Mouse (Mus musculus) liver, embryonic 12.5 days (tissue): Measurements from ENCODE around the gene Klk11. TPM values are rescaled to one million over a fixed set of nuclear protein-coding genes. Genes with fewer than 3 reads are reported as not detected.
A peak's percentile ranks its signal among the peaks of the same experiment; 100 is the strongest.

Source experiments
- ATAC-seq: fragments of 200-750 bp; cut with Nextera tagmentation; 2 replicates; pipeline ENCODE4 v1.8.0; 2017; ENCODE audit warnings: moderate number of reproducible peaks, mild to moderate bottlenecking, moderate library complexity
- H3K27ac ChIP-seq: fragments of 300-500 bp; sonication (generic); 2 replicates; pipeline ENCODE4 v1.5.1; 2016; ENCODE audit warnings: mild to moderate bottlenecking
- H3K27me3 ChIP-seq: fragments of 300-500 bp; sonication (generic); replicated peaks from 2 replicates; pipeline ENCODE4 v1.6.1; 2016; ENCODE audit warnings: mild to moderate bottlenecking, moderate library complexity
- H3K36me3 ChIP-seq: fragments of 300-500 bp; sonication (generic); 2 replicates; pipeline ENCODE4 v1.6.1; 2016; ENCODE audit warnings: mild to moderate bottlenecking, moderate library complexity
- H3K4me1 ChIP-seq: fragments of 300-500 bp; sonication (generic); 2 replicates; pipeline ENCODE4 v1.6.1; 2016
- H3K4me2 ChIP-seq: fragments of 300-500 bp; sonication (generic); 2 replicates; pipeline ENCODE4 v1.6.1; 2016; ENCODE audit warnings: mild to moderate bottlenecking, moderate library complexity
- H3K4me3 ChIP-seq: fragments of 300-500 bp; sonication (generic); 2 replicates; pipeline ENCODE4 v1.5.1; 2016; ENCODE audit warnings: mild to moderate bottlenecking, moderate library complexity
- H3K9ac ChIP-seq: fragments of 300-500 bp; sonication (generic); 2 replicates; pipeline ENCODE4 v1.6.1; 2016; ENCODE audit warnings: mild to moderate bottlenecking, moderate library complexity
- H3K9me3 ChIP-seq: fragments of 300-500 bp; sonication (generic); replicated peaks from 2 replicates; pipeline ENCODE4 v1.6.1; 2016; ENCODE audit warnings: mild to moderate bottlenecking, moderate library complexity
- WGBS: fragments of 180-500 bp; shearing (Covaris S2); methylation state at CpG from one replicate; pipeline ENCODE4 v1.1.7; 2016; ENCODE audit not compliant: insufficient replicate concordance; 5-methylcytosine and 5-hydroxymethylcytosine counted together
- polyA plus RNA-seq: library from polyadenylated mRNA; unstranded; fragments of >200 nt; fragmentation: Nextera tagmentation; extraction: Ambion mirVana; gene quantifications from 2 replicates; pipeline ENCODE4 v1.2.1, GENCODE M21; 2016

The Klk11 gene
- polyA plus RNA-seq, 1 experiment from 2014 or later, result not detected

- no peak for ATAC-seq
- WGBS, result under 1% methylated on average over 28 of the region's 28 CpGs
- Histone ChIP-seq H3K9ac (no peak within 1 kb of the TSS), H3K27ac (no peak within 1 kb of the TSS), H3K36me3 (no peaks in the 10 kb centered on the region), H3K4me2 (peak within 1 kb of the TSS; percentile 67), H3K4me3 (peak within 1 kb of the TSS; percentile 50), H3K9me3 (no peaks in the 10 kb centered on the region), H3K4me1 (peaks cover 7% of the 10 kb centered on the region; the same call in 1 of the 2 replicates), H3K27me3 (peaks cover 37% of the 10 kb centered on the region)
Observed at GRCm38 (mm10) chr7:43797333-43797769, 22.9 kb downstream of the Klk11 start, which contains the start of gene Klk8. TSS of gene Klk8 (plus strand) at chr7:43797577.

DNA sequence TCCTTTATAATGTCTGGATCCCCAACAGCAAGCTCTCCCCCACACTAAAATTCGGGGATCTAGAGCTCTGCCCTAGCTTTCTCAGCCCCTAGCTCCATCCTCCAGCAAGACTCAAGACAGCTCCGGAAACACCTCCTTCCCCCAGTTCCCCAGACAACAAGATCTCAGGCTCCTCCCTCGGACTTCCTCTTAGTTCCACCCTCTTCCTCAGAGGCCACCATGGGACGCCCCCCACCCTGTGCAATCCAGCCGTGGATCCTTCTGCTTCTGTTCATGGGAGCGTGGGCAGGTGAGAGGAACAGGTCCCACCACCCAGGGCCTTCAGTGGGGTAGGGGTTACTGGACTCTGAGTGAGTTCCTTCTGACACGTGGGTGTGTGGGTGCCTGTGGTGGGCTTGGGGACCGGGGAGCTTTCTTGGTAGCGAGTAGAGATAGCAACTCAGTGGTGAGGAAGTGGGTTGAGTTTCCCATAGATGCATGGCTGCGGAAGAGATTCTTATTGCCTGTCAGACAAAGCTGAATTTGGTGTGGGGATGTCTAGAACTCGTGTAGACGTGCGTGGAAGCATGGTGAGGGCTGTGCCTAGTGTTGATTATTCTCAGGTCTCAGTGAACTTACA, 23.5 kb downstream of the Klk11 start:
- peak; percentile 44; the same call in 1 of the 2 replicates for ATAC-seq
- Histone ChIP-seq H3K4me1 (peaks cover 7% of the 10 kb centered on the region; the same call in 1 of the 2 replicates), H3K9ac (no peak overlapping the region), H3K4me3 (peak overlapping the region; percentile 50), H3K9me3 (no peaks in the 10 kb centered on the region), H3K36me3 (no peaks in the 10 kb centered on the region), H3K27me3 (peaks cover 37% of the 10 kb centered on the region), H3K27ac (no peak overlapping the region), H3K4me2 (peak overlapping the region; percentile 67)
- WGBS, result 9% methylated on average over 13 of the region's 13 CpGs

- WGBS, result 62% methylated on average over 7 of the region's 7 CpGs
- Histone ChIP-seq H3K4me2 (no peak overlapping the region), H3K4me3 (no peak overlapping the region), H3K36me3 (0 out of 2 replicates have a peak, but pooled peaks cover 3% of the 10 kb centered on the region), H3K9ac (no peak overlapping the region), H3K9me3 (no peaks in the 10 kb centered on the region), H3K4me1 (peaks cover 7% of the 10 kb centered on the region; the same call in 1 of the 2 replicates), H3K27ac (no peak overlapping the region), H3K27me3 (peaks cover 36% of the 10 kb centered on the region)
- no peak for ATAC-seq
Observed at GRCm38 (mm10) chr7:43799876-43800275, 25.5 kb downstream of the Klk11 start.

- 45% methylated on average over 5 of the region's 5 CpGs for WGBS
- no peaks in the 10 kb centered on the region for H3K4me1 ChIP-seq
- H3K9me3 ChIP-seq, result no peaks in the 10 kb centered on the region
- no peaks in the 10 kb centered on the region for H3K36me3 ChIP-seq
- H3K27me3 ChIP-seq, result no peaks in the 10 kb centered on the region
- no peak for ATAC-seq
- no peak within 1 kb of the TSS for H3K4me3 ChIP-seq
- no peak within 1 kb of the TSS for H3K27ac ChIP-seq
- no peak within 1 kb of the TSS for H3K9ac ChIP-seq
- H3K4me2 ChIP-seq, result no peak within 1 kb of the TSS
Observed at GRCm38 (mm10) chr7:43810994-43811393, 36.6 kb downstream of the Klk11 start, which contains the start of gene Klk7. TSS of gene Klk7 (plus strand) at chr7:43811294.

DNA sequence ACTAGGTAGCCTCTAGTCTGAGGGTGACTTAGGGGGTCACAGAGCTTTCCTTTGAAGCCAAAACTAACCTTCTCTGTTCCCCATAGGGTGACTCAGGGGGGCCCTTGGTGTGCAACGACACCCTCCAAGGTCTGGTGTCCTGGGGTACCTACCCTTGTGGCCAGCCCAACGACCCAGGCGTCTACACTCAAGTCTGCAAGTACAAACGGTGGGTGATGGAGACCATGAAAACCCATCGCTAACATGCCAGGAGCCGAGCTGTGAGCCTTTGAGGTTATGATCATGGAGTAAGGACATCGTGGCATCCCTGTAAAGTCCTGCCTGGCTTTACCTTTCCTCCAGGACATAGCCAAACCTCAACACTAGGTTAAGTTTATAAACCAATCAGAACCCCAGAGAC, 40.8 kb downstream of the Klk11 start:
- no peaks in the 10 kb centered on the region for H3K9me3 ChIP-seq
- no peak overlapping the region for H3K4me2 ChIP-seq
- no peak overlapping the region for H3K4me3 ChIP-seq
- no peak overlapping the region for H3K9ac ChIP-seq
- H3K36me3 ChIP-seq, result no peaks in the 10 kb centered on the region
- no peaks in the 10 kb centered on the region for H3K4me1 ChIP-seq
- H3K27ac ChIP-seq, result no peak overlapping the region
- H3K27me3 ChIP-seq, result no peaks in the 10 kb centered on the region
- ATAC-seq, result no peak
- 71% methylated on average over 7 of the region's 7 CpGs for WGBS

- no peak overlapping the region for H3K4me3 ChIP-seq
- H3K4me2 ChIP-seq, result no peak overlapping the region
- H3K9me3 ChIP-seq, result no peaks in the 10 kb centered on the region
- no peak overlapping the region for H3K27ac ChIP-seq
- no peaks in the 10 kb centered on the region for H3K4me1 ChIP-seq
- no peak overlapping the region for H3K9ac ChIP-seq
- no peak for ATAC-seq
- H3K36me3 ChIP-seq, result no peaks in the 10 kb centered on the region
- no peaks in the 10 kb centered on the region for H3K27me3 ChIP-seq
Observed at GRCm38 (mm10) chr7:43816746-43817145, 42.3 kb downstream of the Klk11 start.

DNA sequence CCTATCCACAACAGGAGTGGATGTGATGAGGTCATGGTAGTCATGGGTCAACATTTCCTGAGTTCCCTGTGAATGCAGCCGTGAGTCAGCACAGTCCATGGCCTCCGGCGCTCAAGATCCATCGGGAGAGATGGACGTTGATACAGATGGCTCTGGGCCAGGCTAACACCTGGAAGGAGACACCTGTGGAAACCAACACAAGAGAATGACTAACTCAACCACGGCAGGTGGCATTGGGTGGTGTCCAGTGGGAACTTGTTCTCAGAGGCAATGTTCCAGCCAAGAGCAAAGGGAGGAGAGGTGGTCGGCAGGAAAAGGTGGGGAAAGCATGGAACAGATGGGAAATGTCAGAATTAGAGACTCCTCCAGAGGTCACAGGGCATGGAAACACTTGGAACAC, 47.2 kb downstream of the Klk11 start:
- ATAC-seq, result no peak
- Histone ChIP-seq H3K27ac (no peak overlapping the region), H3K27me3 (no peaks in the 10 kb centered on the region), H3K9me3 (no peaks in the 10 kb centered on the region), H3K4me2 (no peak overlapping the region), H3K9ac (no peak overlapping the region), H3K4me1 (no peaks in the 10 kb centered on the region), H3K36me3 (no peaks in the 10 kb centered on the region), H3K4me3 (no peak overlapping the region)
- WGBS, result 77% methylated on average over 7 of the region's 7 CpGs

- no peak within 1 kb of the TSS for H3K27ac ChIP-seq
Observed at GRCm38 (mm10) chr7:43824199-43824598, 49.8 kb downstream of the Klk11 start, which contains the start of gene Klk6. TSS of gene Klk6 (plus strand) at chr7:43824499.

GRCm38 (mm10) chr7:43826056-43826455, 51.7 kb downstream of the Klk11 start:
- no peak for ATAC-seq
- no peak overlapping the region for H3K4me3 ChIP-seq
- 66% methylated on average over 5 of the region's 5 CpGs for WGBS

More at GRCm38 (mm10) chr7:43824199-43824598, 49.8 kb downstream of the Klk11 start, which contains the start of gene Klk6:
- Histone ChIP-seq H3K9ac (no peak within 1 kb of the TSS), H3K4me1 (no peaks in the 10 kb centered on the region), H3K9me3 (no peaks in the 10 kb centered on the region), H3K27me3 (no peaks in the 10 kb centered on the region), H3K36me3 (no peaks in the 10 kb centered on the region), H3K4me2 (no peak within 1 kb of the TSS), H3K4me3 (no peak within 1 kb of the TSS)
- ATAC-seq, result no peak
- WGBS, result 73% methylated on average over 10 of the region's 10 CpGs

GRCm38 (mm10) chr7:43827706-43828105, 53.3 kb downstream of the Klk11 start:
- ATAC-seq, result no peak
- H3K9me3 ChIP-seq, result no peaks in the 10 kb centered on the region
- no peaks in the 10 kb centered on the region for H3K4me1 ChIP-seq
- 55% methylated on average over 4 of the region's 4 CpGs for WGBS
- H3K4me2 ChIP-seq, result no peak overlapping the region
- no peaks in the 10 kb centered on the region for H3K27me3 ChIP-seq
- no peaks in the 10 kb centered on the region for H3K36me3 ChIP-seq
- no peak overlapping the region for H3K4me3 ChIP-seq
- no peak overlapping the region for H3K27ac ChIP-seq
- H3K9ac ChIP-seq, result no peak overlapping the region

More at GRCm38 (mm10) chr7:43826056-43826455, 51.7 kb downstream of the Klk11 start:
- Histone ChIP-seq H3K4me2 (no peak overlapping the region), H3K9ac (no peak overlapping the region), H3K4me1 (no peaks in the 10 kb centered on the region), H3K9me3 (no peaks in the 10 kb centered on the region), H3K36me3 (no peaks in the 10 kb centered on the region), H3K27ac (no peak overlapping the region), H3K27me3 (no peaks in the 10 kb centered on the region)
